Mouse (Mus musculus): ENCODE data around the gene Il4i1.

- TF ChIP-seq CTCF (IDR thresholded peaks at IDR 0.05; ENCODE audit: extremely low read depth, insufficient read depth, low read length): no peak
- no peak for TF ChIP-seq POLR2A (IDR thresholded peaks at IDR 0.05; ENCODE audit: extremely low read depth, insufficient read depth, low read length)
Observed at GRCm38 (mm10) chr7:44768129-44768528, 48.1 kb upstream of the Il4i1 start.
